Mouse (Mus musculus) cerebellum, adult 2 months (tissue): Measurements from ENCODE around the gene Defb45.

ENCODE experiments used
- CTCF ChIP-seq: fragments of 200-500 bp; IDR thresholded peaks from 2 replicates; pipeline ENCODE4 v1.5.1; 2011; ENCODE audit warnings: low read depth, mild to moderate bottlenecking, control low read depth, low read length, moderate library complexity, borderline replicate concordance; ENCODE audit not compliant: insufficient read depth
- POLR2A ChIP-seq: fragments of 200-500 bp; IDR thresholded peaks from 2 replicates; pipeline ENCODE4 v1.6.1; 2011; ENCODE audit warnings: low read length, control low read depth, borderline replicate concordance; ENCODE audit not compliant: insufficient read depth

- TF ChIP-seq POLR2A (no peak), CTCF (no peak)
Observed at GRCm38 (mm10) chr2:152556655-152557054, 42.5 kb downstream of the Defb45 start.
